Mouse (Mus musculus) embryo, embryonic 10.5 days (tissue): ENCODE data around the gene Grip2.

Experiments
- DNase-seq: peaks from one replicate; pipeline ENCODE4 v3.0.0-alpha.2; 2015; ENCODE audit warnings: low spot score

Gene Grip2

DNA sequence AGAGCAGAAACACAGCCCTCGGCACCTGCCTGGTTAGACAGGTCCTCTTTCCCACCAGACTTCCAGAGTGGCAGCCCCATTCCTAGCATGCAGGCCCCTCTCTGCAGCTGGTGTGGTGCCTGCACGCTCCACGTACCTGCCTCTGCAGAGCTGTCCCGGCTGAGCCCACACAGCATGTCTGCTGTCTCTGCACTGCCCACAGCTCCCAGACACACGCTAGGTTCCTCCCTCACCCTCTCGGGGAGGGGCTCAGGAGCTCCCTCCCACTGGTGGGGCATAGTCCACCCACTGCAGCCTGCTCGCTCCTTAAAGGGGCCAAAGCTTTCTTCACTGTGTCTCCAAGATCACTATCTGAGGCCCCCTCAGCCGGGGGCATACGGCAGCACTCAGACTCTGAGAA is 31.0 kb downstream of the Grip2 start:
- no peak for DNase-seq

DNA sequence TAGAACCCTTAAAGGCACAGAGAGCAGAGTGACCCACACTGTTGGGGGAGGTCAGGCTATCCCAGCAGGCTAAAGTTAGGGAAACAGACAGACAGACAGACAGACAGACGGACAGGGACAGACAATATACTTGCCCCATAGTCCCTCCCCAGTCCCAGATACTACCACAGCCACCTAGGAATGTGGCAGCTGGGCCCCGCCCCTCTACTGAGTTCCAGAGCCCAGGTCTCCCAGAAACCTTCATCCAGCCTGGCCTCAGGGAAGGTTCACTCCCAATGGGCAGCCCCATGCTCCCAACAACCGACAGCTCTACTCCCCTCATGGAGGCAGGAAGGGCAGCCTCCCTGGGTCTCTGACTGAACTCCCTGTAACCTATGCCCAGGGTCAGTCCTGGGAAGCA is 31.4 kb downstream of the Grip2 start:
- no peak for DNase-seq

DNA sequence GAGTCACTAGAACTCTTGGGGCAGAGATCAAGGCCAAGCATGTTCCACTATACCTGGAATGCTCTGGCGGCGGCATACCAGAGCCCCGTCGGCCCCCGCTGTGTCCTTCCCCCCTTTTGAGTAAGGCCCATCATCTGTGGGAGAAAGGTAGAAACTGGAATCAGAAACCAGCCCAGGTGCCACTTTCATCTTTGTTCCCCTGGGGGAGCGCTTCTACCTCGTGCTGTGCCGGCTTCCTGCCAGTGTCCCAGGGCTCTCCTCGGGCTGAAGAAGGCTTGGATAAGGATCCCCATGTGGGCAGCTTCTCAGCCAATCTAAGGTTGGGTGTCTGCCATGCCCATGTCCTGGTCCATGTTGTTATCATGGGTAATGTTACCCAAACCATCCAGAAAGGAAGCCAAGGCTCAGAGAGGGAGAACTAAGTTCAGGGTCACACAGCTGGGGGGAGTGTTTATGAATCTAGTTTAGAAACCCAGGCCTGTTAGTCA is 38.7 kb downstream of the Grip2 start:
- DNase-seq, result no peak

DNA sequence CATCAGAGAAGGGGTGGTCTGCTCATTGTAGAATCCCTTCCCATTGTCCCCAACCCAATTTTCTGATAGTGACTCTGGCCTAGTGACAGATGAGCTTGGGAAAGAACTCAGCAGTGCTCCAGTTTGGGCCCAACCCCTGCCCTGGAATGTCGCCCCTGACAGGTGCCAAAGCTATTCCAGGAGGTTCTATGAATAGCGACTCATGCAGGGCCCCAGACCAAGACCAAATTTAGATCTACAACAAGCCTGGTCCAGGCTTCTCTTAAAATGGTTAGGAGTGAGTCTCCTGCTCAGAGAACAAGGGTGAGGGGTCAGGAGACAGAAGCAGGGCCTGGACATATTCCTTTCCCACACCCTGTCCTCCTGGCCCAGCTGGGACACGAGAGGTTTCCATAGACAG is 42.0 kb downstream of the Grip2 start:
- no peak for DNase-seq

DNA sequence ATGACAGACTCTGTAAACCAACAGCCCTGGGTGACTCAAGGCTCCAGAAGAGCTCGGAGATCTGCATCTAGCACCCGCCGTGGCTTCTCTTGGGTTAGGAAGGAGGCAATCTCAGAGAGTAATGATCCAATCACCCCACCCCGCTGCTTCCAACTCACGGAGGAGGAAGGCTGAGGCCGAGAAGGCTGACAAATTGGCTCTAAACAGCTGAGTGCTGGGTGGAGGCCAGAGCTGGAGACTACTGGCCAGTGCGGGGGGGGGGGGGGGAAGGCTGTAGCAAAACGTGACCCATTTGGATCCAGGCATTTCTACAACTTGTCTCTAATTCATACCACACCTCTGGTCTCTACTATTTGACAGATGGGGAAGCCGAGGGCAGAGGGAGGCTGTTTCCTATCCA is 47.8 kb downstream of the Grip2 start:
- DNase-seq, result no peak

DNA sequence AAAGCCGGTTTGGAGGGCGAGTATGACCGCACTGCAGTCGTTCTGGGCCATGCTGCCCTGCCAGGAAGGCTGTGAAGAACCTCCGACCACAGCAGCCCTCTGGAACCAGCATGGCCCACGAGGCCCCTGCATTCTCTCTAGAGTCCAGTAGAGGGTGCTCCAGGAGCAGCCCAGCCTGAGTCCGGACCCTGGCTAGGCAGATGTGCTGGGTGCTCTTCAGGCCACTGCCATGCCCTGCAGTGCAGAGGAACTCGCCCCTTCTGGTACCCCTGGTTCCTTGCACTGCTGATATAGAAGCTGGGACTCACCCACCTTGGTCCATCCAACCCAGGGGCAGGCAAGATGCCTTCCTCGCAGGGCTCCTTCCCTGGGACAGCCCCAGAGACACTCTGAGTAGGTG is 50.5 kb downstream of the Grip2 start:
- peak; percentile 87 for DNase-seq

DNA sequence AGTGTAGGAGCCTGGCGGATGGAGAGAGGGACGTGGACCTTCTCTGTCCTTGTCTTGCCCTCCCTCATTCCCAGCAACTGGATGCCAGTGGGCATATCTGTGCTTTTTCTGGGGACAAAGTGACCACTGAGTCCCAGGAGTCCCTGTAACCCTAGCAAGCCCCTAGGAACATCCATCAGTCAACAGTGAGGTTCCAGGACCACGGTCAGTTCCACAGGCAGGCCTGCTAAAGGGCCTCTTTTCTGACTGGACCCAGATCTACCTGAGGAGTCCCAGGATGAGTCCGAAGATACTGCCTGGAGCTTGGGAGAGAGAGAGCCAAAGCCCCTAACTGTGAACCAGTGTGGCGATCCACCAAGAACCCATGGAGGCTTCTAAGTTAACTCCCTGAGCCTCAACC is 53.1 kb downstream of the Grip2 start:
- peak; percentile 20 for DNase-seq

DNA sequence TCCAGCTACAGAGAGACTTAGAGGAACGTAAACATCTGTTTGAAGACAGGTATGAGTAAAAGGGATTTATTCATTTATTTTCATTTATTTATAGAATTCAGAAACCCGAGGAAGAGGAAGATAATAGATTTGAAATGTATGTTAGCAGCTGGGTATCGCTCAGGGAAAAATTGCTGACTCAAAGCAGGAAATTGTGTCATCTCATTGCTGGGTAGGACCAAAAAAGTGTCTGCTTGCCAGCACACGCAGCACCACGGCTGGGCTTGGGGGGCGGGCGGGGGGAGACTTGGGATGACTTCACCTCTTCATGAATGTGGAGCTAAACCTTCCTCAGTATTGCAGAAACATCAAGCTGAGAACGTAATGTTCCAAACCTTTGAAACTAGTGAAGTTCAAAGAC is 59.5 kb downstream of the Grip2 start:
- no peak for DNase-seq

DNA sequence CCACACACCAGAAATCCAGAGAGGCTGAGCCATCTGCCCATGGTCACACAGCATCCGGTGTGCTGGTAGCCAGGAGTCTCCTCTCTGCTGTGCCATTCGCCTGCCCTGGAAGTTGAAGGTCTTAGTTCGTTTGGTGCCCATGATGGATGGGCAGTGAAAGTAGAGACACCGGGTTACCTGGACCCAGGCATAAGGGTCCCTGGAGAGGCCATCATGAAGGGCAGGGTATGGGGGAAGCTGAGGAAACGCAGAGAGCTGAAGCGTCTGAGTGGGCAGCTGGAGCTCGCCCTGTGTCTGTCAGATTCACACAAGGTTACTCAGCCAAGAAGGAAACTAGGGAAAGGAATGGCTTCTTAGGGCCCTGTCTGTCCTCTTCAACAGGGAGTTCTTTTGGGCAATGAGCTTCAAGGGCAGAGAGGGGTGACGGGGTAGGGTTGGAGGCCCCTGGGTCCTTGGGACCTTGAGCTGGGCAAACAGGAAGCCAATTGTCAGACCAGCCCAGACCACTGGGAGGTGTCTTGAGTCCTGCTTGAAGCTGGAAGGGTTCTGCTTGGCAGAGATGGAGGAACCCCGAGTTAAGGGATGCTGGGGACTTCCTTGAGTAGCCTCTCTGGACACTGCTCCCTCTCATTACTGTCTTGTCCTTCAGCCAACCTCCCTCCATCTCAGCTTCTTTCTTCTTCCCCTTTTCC is 64.9 kb downstream of the Grip2 start:
- DNase-seq, result no peak

DNA sequence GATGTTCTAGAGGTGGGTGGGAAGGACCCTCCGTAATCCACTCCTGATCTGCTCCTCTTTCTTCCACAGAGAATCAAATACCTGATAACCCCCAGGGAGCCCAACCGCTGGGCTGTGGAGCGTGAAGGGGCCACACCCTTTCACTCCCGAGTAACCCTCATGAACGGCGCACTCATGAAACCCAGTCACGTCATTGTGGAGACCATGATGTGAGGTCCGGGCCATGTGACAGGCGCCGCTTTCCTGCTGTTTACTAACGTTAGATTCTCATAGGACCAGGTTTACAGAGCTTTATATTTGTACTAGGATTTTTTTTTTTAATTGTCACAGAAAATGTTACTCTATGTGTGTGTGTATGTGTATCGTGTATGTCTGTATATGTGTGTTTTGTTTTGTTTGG is 72.2 kb downstream of the Grip2 start:
- DNase-seq, result no peak

DNA sequence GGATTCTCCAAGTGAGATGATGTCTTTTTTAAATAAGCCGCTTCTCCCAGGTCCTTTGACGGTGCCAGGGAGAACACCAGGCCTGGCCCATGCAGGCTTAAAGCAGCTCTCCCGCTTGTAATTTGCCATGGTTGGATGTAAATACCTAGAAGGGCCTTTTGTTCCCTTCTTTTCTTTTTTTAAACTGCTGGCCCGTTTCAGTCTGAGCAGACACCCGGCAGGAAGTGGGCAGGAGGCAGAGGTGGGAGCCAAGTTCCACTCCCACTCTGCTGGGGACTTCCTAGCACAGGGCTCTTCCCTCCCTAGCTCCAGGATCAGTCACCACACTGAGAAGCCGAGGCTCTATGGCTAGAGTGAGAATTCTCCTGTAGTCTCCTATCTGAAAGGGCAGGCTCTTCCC is 73.0 kb downstream of the Grip2 start:
- DNase-seq, result no peak

DNA sequence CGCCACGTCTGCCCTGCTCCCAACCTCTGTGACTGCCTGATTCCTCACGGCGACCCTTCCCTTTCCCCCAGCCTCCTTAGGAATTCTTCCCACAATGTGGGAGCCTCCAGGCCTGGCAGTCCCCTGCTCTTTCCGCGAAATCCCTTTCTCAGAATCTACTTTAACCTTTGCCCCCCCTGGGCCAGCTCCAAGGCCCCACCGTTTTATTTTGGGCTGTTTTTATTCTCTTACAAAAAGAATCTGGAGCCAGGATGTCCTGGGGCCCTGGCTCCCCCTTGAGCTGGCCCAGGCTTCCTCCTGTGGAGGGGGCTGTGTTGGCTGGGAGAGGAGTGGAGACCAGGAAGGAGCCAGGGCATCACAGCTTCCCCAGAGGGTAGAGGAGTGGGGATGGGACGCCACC is 74.2 kb downstream of the Grip2 start:
- no peak for DNase-seq

DNA sequence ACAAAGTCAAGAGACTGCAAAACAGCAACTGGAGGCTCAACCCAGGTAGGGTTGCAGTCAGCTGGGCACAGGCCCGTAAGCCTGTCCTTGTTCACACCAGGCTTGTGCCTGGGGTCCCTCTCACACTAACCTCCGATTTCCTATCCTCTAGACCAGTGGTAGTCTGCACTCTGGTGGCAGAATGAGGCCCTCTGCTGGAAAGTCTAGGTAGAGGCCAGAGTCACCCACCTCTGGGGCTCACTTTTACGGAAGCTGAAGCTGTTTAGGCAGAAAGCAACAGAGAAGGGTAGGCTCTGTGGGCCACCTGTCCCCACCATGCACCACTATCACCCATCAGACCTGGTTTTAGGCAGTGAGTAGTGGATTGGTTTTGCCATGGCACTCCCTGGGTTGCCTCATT is 76.1 kb downstream of the Grip2 start:
- peak; percentile 55 for DNase-seq

DNA sequence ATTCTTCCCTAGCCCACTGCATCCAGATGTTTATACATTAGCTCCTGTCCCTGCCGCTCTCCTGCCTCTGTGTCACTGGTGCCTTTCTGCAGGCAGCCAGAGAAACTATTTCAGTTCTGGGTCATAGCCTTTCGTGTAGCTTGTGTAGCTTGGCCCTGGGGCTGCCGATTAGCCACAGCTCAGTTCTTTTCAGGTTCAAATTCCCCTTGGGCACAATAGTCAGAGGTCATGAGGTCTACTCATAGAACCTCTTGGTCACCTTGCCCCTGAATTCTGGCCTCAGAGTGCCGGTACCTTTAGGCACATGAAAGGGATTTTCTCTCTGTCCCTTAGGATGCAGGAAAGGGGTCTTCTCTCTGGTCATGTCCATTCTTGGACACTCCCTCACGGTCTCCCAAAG is 80.3 kb downstream of the Grip2 start:
- no peak for DNase-seq

DNA sequence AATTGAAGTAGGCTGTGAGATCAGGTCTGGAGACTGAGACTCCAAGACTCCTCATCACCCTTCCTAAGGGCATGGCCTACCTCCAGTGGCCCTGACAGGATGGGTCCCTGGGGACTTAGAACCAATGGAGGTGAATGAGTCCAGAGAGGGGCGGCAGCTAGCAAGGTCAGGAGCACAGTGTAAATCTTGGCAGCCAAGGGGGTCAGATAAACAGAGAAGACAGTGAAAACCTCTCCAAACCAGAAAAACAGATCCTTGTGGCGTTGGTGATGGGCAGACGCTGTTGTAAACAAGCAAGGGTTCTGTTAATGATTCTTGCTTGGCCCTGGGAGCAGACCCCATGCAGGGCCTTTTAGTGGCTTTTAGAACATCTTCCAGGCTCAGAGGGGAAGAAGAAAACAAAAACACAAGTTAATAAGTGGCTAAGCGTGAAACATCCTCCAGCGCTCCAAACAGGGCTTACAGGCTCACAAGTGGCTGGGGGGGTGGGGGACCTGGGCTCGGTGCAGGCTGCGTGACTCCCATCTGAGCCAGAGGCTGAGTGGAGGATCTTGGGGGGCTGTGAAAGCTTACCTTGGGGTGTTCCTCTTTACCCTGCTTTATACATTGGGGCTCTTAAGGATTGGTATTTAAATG is 81.0 kb downstream of the Grip2 start:
- no peak for DNase-seq

DNA sequence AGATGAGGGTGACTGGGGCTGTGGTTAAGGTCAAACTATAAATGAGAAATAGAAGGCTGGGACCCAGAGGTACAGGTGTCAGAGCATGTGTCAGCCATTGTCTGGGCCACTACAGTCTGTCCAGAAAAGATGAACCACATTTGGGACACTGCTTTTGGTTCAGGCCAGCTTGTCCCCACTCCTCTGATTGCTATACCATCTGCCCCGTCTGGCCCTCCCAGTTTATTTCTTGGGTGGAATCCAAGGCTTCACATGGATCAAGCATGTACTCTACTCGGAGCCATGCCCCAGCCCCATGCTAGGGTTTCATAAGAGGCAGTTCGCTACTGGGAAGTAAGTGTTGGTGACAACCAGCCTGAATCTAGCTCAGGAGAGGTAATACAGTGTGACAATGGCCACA is 81.8 kb downstream of the Grip2 start:
- DNase-seq, result no peak

DNA sequence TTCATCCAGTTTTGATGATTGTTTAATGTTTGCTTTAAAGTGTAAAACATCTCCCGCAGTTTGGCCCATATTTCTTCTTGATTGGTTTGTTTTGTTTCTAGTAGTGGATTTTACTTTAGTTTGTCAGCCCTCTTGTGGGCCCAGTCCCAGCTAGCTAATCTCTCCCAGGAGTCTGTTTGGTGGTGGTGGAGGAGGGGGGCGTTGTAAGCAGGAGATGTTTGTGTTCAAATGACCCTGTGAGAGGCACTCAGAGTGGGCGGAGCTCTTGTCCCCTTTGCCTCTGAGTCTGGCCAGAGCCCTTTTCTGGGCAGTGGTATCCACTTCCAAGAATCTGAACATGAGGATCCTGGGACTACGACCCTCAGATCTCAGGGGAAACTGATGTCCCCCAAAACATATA is 83.2 kb downstream of the Grip2 start:
- peak; percentile 29 for DNase-seq

DNA sequence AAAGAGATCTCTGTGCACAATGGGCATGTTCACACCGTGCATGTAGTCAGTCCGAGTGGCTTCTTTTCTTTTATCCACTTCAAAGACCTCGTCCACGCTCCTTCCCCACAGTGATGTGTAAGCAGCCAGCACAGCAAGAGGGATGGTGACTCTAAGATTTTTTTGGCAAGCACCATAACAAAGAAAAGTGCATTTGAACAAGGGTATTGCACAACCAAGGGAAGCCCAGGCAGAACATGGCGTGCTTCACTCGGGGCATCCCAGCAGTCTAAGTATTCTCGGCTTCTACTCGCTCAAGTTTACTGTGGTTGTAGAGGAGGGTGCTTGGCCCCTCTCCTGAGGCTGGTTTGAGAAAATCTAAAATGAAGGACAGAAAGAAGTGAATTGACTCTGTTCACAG is 84.1 kb downstream of the Grip2 start:
- DNase-seq, result no peak

DNA sequence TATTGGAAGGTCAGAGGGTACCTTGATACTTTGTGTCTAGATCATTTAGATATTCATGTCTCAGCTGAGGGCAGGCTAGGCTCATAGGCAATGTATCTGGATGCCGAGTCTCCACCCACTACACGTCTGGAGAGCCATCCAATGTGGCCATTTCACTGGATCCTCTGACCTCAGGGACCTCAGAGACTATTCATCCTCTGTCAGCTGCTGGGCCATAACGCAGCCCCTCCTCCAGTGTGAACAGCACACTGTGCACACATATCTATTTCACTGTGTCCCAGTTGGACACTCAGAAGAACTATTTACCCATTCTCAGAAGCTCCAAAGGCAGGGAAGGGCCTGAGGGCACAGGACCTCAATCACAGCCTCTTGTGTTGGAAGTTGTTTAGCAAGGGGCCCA is 84.6 kb downstream of the Grip2 start:
- DNase-seq, result no peak

DNA sequence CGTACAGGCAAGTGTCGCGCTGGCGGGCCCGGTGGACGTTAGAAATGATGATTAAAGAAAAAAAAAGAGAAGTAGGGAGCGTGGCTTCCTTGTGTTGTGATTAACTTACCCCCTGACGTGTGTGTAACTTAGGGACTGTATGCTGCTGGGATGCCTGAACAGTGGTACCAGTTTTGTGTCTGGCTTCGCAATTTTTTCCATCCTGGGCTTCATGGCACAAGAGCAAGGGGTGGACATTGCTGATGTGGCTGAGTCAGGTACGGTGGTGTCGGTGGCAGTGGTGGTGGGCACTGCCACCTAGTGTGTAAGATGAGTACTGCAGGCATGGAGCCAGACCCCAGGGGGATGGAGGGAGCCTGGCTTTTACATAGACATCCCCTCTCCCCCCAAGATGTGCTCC is 86.0 kb downstream of the Grip2 start:
- DNase-seq, result peak; percentile 84

DNA sequence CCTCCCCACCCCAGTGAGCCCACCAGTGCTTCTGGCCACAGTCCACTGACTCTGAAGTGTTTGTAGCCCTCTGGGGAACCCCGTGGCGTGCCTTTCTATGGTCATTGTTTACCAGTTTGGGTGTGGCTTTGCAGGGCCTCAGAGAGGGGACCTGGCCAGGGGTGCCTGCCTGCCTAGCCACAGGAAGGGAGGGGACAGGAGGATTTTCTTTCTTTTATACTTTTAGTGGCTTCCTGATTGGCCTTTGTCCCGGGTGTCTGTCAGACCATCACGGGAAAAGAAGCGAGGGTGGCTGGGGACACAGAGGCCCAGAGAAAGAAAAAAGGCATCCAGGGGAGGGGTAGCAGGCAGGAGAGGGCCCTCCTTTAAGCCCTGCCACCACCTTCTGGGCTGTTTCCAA is 89.0 kb downstream of the Grip2 start:
- DNase-seq, result no peak

DNA sequence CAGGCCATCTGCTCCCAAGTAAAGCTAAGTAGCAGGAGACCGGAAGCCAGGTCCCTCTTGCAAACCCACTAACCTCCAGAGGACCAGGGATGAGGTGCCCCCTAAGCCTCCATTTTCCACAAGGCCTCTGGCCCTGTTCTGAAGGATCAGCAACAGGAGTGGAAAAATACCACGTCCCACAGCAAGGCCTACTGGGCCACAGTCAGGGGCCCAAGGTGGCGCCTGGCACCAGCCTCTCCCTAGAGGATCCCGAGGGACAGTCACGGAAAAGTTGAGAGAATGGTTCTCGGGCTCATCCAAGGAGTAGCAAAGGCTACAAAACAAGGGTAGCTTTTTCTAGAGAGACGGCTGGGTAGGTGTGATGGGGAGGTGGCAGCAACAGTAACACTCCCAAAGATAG is 89.6 kb downstream of the Grip2 start:
- DNase-seq, result no peak

DNA sequence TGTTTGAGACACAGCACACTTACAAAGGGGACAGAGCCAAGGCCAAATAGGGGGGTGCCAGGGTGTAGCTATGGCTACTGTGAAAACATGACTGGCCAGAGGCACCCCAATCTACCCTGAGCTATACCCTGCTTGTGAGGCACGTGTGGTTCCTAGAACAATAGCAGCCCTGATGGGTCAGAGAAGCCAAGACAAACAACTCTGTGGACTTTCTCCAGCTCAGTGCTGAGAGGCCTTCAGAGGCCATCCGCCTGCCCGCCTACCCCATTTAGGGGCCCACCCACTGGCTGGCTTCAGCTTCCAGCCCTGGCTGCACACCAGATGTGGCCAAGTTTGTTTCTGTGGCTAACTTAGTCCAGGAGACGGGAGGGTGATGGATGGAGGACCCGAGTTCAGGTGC is 90.6 kb downstream of the Grip2 start:
- DNase-seq, result peak; percentile 42

DNA sequence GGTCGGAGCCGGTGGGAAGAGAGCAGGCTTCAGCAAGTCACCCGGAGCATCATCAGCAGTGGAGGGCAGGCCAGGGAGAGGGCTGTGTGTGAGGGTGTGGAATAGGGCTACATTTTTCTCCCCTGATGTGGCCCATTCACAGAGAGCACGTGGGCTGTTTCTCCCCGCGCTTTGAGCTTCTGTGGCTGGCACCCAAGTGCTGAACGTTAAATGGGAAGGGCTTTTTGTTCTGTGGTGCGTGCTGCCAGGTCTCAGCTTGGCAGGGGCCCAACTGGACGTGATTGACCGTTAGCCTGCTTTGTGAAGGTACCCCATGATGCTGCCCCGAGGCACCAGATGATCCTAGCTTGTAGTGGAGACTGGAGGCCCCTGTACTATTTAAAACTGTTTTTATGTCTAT is 94.9 kb downstream of the Grip2 start:
- DNase-seq, result no peak
